In the genomic region with DNA sequence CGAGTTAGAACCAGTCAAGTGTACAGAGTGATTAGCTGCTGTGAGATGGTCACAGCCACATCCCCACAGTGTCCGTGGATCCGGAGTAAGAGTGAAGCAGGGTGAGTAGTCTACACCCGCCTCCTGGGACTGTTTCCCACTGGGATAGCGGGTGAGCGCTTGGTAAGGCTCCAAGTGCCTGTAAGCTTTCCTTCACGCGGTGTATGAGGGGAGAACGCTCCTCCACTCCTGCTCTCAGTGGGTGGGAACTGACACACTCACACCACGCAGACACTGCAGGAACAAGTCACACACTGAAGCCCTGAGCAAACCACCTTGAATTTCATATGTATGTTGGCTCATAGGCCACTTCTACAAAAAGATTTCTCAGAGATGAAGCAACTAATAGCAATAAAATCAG, we compare ENCODE assay signal across 18 mouse cellular contexts.
"Had no signal": no experiment of that assay in that cellular context is flagged by ENCODE, and none has a peak within 500 bp of the region (broad histone marks: within the 10 kb centered on the region; RNA-seq: fewer than 3 reads in every experiment).

No protein-coding gene starts in this region.

- ATAC-seq: liver, postnatal 0 days; lung, postnatal 0 days; midbrain, embryonic 13.5 days; midbrain, embryonic 15.5 days had no signal

- H3K9ac ChIP-seq: liver, postnatal 0 days; lung, embryonic 15.5 days; midbrain, embryonic 13.5 days; midbrain, embryonic 15.5 days; neural tube, embryonic 12.5 days; stomach, embryonic 15.5 days had no signal

- H3K4me3 ChIP-seq: lung, embryonic 15.5 days; megakaryocyte, embryonic 14.5 days; midbrain, embryonic 13.5 days; midbrain, embryonic 15.5 days; neural tube, embryonic 12.5 days; stomach, embryonic 15.5 days had no signal

- H3K9me3 ChIP-seq: lung, embryonic 15.5 days; megakaryocyte, embryonic 14.5 days; midbrain, embryonic 13.5 days; midbrain, embryonic 15.5 days; neural tube, embryonic 12.5 days; stomach, embryonic 15.5 days had no signal

- H3K27me3 ChIP-seq: lung, embryonic 15.5 days; megakaryocyte, embryonic 14.5 days; midbrain, embryonic 13.5 days; midbrain, embryonic 15.5 days; neural tube, embryonic 12.5 days; stomach, embryonic 15.5 days had no signal

- H3K4me2 ChIP-seq: lung, embryonic 15.5 days; midbrain, embryonic 11.5 days; midbrain, embryonic 13.5 days; midbrain, embryonic 15.5 days; neural tube, embryonic 12.5 days; stomach, embryonic 15.5 days had no signal

- DNase-seq: liver, postnatal 0 days; lung, adult 2 months; lung, postnatal 14 days; lung, postnatal 36 days; right cerebral cortex, postnatal 14 days; thymus, adult 2 months; thymus, postnatal 25 days; thymus, postnatal 4 days had no signal

- H3K36me3 ChIP-seq: midbrain, embryonic 15.5 days had no signal

- H3K27ac ChIP-seq: lung, embryonic 15.5 days; macrophage; midbrain, embryonic 13.5 days; midbrain, embryonic 15.5 days; neural tube, embryonic 12.5 days; stomach, embryonic 15.5 days; stomach, postnatal 0 days had no signal
